Mouse (Mus musculus) forebrain, postnatal 0 days (tissue): ENCODE data around the gene Klhl35. TPM values are rescaled to one million over a fixed set of nuclear protein-coding genes. Genes with fewer than 3 reads are reported as not detected.

ENCODE experiments used
- ATAC-seq: fragments of 200-750 bp; cut with Nextera tagmentation; 2 replicates; pipeline ENCODE4 v1.8.0; 2017; ENCODE audit warnings: mild to moderate bottlenecking, moderate library complexity
- DNase-seq: peaks from one replicate; pipeline ENCODE4 v3.0.0-alpha.2; 2015
- H3K27ac ChIP-seq: fragments of 300-500 bp; sonication (generic); 2 replicates; pipeline ENCODE4 v1.5.1; 2014; ENCODE audit warnings: low read depth, mild to moderate bottlenecking, antibody characterized with exemption, low read length, moderate library complexity, mixed read lengths
- H3K27me3 ChIP-seq: fragments of 300-500 bp; sonication (generic); 2 replicates; pipeline ENCODE4 v1.6.1; 2014; ENCODE audit warnings: mild to moderate bottlenecking, low read length, mixed read lengths; ENCODE audit not compliant: insufficient read depth
- H3K36me3 ChIP-seq: fragments of 300-500 bp; sonication (generic); 2 replicates; pipeline ENCODE4 v1.6.1; 2014; ENCODE audit warnings: mild to moderate bottlenecking, moderate library complexity; ENCODE audit not compliant: insufficient read depth
- H3K4me1 ChIP-seq: fragments of 300-500 bp; sonication (generic); 2 replicates; pipeline ENCODE4 v1.6.1; 2014; ENCODE audit warnings: antibody characterized with exemption; ENCODE audit not compliant: insufficient read depth
- H3K4me2 ChIP-seq: fragments of 300-500 bp; sonication (generic); 2 replicates; pipeline ENCODE4 v1.6.1; 2014; ENCODE audit warnings: low read depth, mild to moderate bottlenecking, moderate library complexity
- H3K4me3 ChIP-seq: fragments of 300-500 bp; sonication (generic); 2 replicates; pipeline ENCODE4 v1.5.1; 2014; ENCODE audit warnings: low read depth, low read length, mixed read lengths
- H3K9ac ChIP-seq: fragments of 300-500 bp; sonication (generic); 2 replicates; pipeline ENCODE4 v1.6.1; 2014; ENCODE audit warnings: mild to moderate bottlenecking
- H3K9me3 ChIP-seq: fragments of 300-500 bp; sonication (generic); 2 replicates; pipeline ENCODE4 v1.6.1; 2016; ENCODE audit warnings: low read length
- CTCF ChIP-seq: sonication (generic); IDR thresholded peaks from 2 replicates; pipeline ENCODE4 v1.5.1; 2016; ENCODE audit warnings: antibody characterized with exemption, control low read depth, low read depth
- WGBS: fragments of 180-500 bp; shearing (Covaris S2); extraction: QIAGEN DNeasy Blood & Tissue Kit; methylation state at CpG from one replicate; pipeline ENCODE4 v1.1.7; 2014; 5-methylcytosine and 5-hydroxymethylcytosine counted together
- polyA plus RNA-seq: library from polyadenylated mRNA; unstranded; fragments of >200 nt; fragmentation: Nextera tagmentation; extraction: Ambion mirVana; gene quantifications from 2 replicates; pipeline ENCODE4 v1.2.1, GENCODE M21; 2015
- total RNA-seq: library from RNA; depleted of rRNA; stranded (reverse); fragments of >200 nt; gene quantifications from 2 replicates; pipeline ENCODE4 v1.2.3, GENCODE M21; 2014

Klhl35 gene
- total and polyA plus RNA-seq, 2 experiments from 2014 or later, result 3.4 to 3.8 TPM

GRCm38 (mm10) chr7:99463120-99463519, 2.7 kb upstream of the Klhl35 start:
- peaks cover 24% of the 10 kb centered on the region for H3K36me3 ChIP-seq
- no peak overlapping the region for H3K4me2 ChIP-seq
- ATAC-seq (no peak), DNase-seq (no peak)
- no peak overlapping the region for H3K27ac ChIP-seq
- H3K4me1 ChIP-seq, result peaks cover 21% of the 10 kb centered on the region
- H3K9me3 ChIP-seq, result no peaks in the 10 kb centered on the region
- H3K4me3 ChIP-seq, result no peak overlapping the region
- H3K9ac ChIP-seq, result no peak overlapping the region
- no peaks in the 10 kb centered on the region for H3K27me3 ChIP-seq
- TF ChIP-seq CTCF, result no peak
- WGBS, result 75% methylated on average over 2 of the region's 2 CpGs

GRCm38 (mm10) chr7:99467916-99468282, 2.1 kb downstream of the Klhl35 start:
- H3K9me3 ChIP-seq, result no peaks in the 10 kb centered on the region
- H3K9ac ChIP-seq, result peak overlapping the region; percentile 71
- no peak for TF ChIP-seq CTCF
- 19% methylated on average over 11 of the region's 11 CpGs for WGBS
- peak overlapping the region; percentile 81 for H3K4me2 ChIP-seq
- peaks cover 21% of the 10 kb centered on the region for H3K4me1 ChIP-seq
- ATAC-seq (no peak), DNase-seq (peak; percentile 74)
- H3K4me3 ChIP-seq, result peak overlapping the region; percentile 56
- peaks cover 14% of the 10 kb centered on the region; the same call in 1 of the 2 replicates for H3K36me3 ChIP-seq
- peak overlapping the region; percentile 95 for H3K27ac ChIP-seq
- H3K27me3 ChIP-seq, result no peaks in the 10 kb centered on the region

GRCm38 (mm10) chr7:99468283-99469132, 2.7 kb downstream of the Klhl35 start:
- DNase-seq (peak; percentile 92), ATAC-seq (peak; percentile 89)
- TF ChIP-seq CTCF, result peak; percentile 74
- no peaks in the 10 kb centered on the region for H3K27me3 ChIP-seq
- peak overlapping the region; percentile 56 for H3K4me3 ChIP-seq
- H3K27ac ChIP-seq, result peak overlapping the region; percentile 95
- WGBS, result 3% methylated on average over 115 of the region's 145 CpGs
- peaks cover 21% of the 10 kb centered on the region for H3K4me1 ChIP-seq
- H3K4me2 ChIP-seq, result peak overlapping the region; percentile 81
- H3K9me3 ChIP-seq, result no peaks in the 10 kb centered on the region
- H3K9ac ChIP-seq, result peak overlapping the region; percentile 71
- H3K36me3 ChIP-seq, result peaks cover 16% of the 10 kb centered on the region

GRCm38 (mm10) chr7:99469680-99470405, 4.0 kb downstream of the Klhl35 start:
- no peak for ATAC-seq
- 85% methylated on average over 17 of the region's 17 CpGs for WGBS
- Histone ChIP-seq H3K4me2 (no peak overlapping the region), H3K9ac (peak overlapping the region; percentile 71; the same call in 1 of the 2 replicates), H3K9me3 (no peaks in the 10 kb centered on the region), H3K4me1 (peaks cover 21% of the 10 kb centered on the region), H3K36me3 (peaks cover 19% of the 10 kb centered on the region), H3K27ac (0 out of 2 replicates have a peak overlapping the region, but pooled peaks have one; percentile 95), H3K4me3 (no peak overlapping the region), H3K27me3 (no peaks in the 10 kb centered on the region)
- no peak for TF ChIP-seq CTCF
- no peak for DNase-seq

- H3K9ac ChIP-seq, result no peak overlapping the region
- peaks cover 10% of the 10 kb centered on the region; the same call in 1 of the 2 replicates for H3K4me1 ChIP-seq
- TF ChIP-seq CTCF, result peak; percentile 39
- H3K27ac ChIP-seq, result no peak overlapping the region
- no peak for DNase-seq
- H3K27me3 ChIP-seq, result no peaks in the 10 kb centered on the region
- 57% methylated on average over 18 of the region's 18 CpGs for WGBS
- no peak overlapping the region for H3K4me2 ChIP-seq
- H3K4me3 ChIP-seq, result no peak overlapping the region
- no peaks in the 10 kb centered on the region for H3K9me3 ChIP-seq
- no peak for ATAC-seq
- peaks cover 24% of the 10 kb centered on the region for H3K36me3 ChIP-seq
Observed at GRCm38 (mm10) chr7:99471578-99471977, 5.8 kb downstream of the Klhl35 start.

GRCm38 (mm10) chr7:99473638-99474407, 8.0 kb downstream of the Klhl35 start:
- Histone ChIP-seq H3K9me3 (no peaks in the 10 kb centered on the region), H3K9ac (no peak overlapping the region), H3K4me3 (no peak overlapping the region), H3K27ac (no peak overlapping the region), H3K4me1 (no peaks in the 10 kb centered on the region), H3K27me3 (no peaks in the 10 kb centered on the region), H3K36me3 (peaks cover 41% of the 10 kb centered on the region), H3K4me2 (no peak overlapping the region)
- TF ChIP-seq CTCF, result no peak
- 84% methylated on average over 14 of the region's 14 CpGs for WGBS
- DNase-seq (no peak), ATAC-seq (no peak)
